Mouse (Mus musculus): Measurements from ENCODE around the gene Them5. TPM values are rescaled to one million over a fixed set of nuclear protein-coding genes. Genes with fewer than 3 reads are reported as not detected.

Them5 gene
- polyA plus RNA-seq (2014; fragmentation: Nextera tagmentation; extraction: Ambion mirVana) = not detected in 2 replicates

DNA sequence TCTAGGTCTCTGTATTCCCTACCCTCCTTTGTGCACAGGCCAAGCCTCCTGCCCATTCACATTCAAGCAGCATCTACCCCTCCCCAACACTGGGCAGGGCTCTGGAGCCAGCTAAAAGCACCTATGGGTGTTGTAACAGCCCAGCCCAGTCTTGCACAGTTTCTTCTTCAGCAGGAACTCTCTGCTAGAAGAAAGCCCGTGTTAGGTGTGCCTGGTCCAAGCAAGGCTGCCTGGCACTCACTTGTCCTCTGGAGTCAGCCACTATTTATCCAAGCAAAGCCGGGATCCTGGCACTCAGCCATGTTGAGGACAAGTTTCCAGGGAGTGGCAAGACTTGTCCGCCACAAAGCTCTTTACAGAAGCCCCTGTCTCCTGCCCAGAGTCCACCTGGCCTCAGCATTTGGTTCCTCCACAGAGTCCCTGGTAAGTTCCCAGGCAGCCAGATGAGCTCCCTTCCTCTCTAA is at the start of gene Them5:
TSS of gene Them5 (plus strand) at position 141 of the 464 bp plus-strand sequence.
- H3K27me3 ChIP-seq (ENCODE audit: control insufficient read depth, insufficient read depth, low read length) = no peaks in the 10 kb centered on the region
- ATAC-seq (ENCODE audit: insufficient number of reproducible peaks, low FRiP score, low TSS enrichment, low read depth) = no peak
- H3K4me3 ChIP-seq (ENCODE audit: low read depth, low read length) = no peak within 1 kb of the TSS
- H3K9ac ChIP-seq (ENCODE audit: low read length) = no peak within 1 kb of the TSS
- H3K9me3 ChIP-seq (ENCODE audit: control insufficient read depth, low read length) = no peaks in the 10 kb centered on the region
- H3K4me2 ChIP-seq (ENCODE audit: low read depth, severe bottlenecking) = no peak within 1 kb of the TSS
- no peak for DNase-seq (ENCODE audit: low spot score)
- H3K36me3 ChIP-seq (ENCODE audit: control insufficient read depth, insufficient read depth, low read length) = no peaks in the 10 kb centered on the region
- 62% methylated on average over 3 of the region's 3 CpGs for WGBS
- no peaks in the 10 kb centered on the region for H3K4me1 ChIP-seq (ENCODE audit: control insufficient read depth, insufficient read depth, low read length)
- H3K27ac ChIP-seq (replicated peaks; ENCODE audit: low read depth, low read length) = no peak within 1 kb of the TSS

DNA sequence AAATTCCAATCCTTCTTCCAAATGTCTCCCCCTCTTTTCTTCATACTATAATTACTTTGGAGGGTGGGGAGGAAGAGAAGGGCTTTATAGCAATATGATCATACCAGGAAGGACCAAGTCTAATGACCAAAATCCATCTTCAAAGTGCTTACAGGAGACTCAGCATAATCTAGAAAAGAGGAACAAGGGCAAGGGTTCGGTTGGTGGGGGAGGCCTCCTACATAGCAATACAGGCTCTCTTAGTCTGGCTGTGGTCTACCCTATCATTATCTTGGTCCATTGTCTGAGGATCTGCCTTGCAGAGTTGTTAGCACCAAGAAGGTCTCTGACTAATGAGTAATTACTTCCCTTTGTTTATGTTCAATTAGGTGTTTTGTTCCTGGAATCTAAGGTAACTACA is 36.4 kb upstream of the Them5 start:
- Histone ChIP-seq H3K4me3 (ENCODE audit: low read depth, low read length) (no peak overlapping the region), H3K27ac (replicated peaks; ENCODE audit: low read depth, low read length) (no peak overlapping the region), H3K27me3 (ENCODE audit: control insufficient read depth, insufficient read depth, low read length) (no peaks in the 10 kb centered on the region), H3K4me1 (ENCODE audit: control insufficient read depth, insufficient read depth, low read length) (no peaks in the 10 kb centered on the region), H3K36me3 (ENCODE audit: control insufficient read depth, insufficient read depth, low read length) (no peaks in the 10 kb centered on the region), H3K9me3 (ENCODE audit: control insufficient read depth, low read length) (no peaks in the 10 kb centered on the region), H3K4me2 (ENCODE audit: low read depth, severe bottlenecking) (no peak overlapping the region), H3K9ac (ENCODE audit: low read length) (no peak overlapping the region)
- DNase-seq (ENCODE audit: low spot score) = no peak
- 68% methylated on average over 1 of the region's 1 CpGs for WGBS
- ATAC-seq (ENCODE audit: insufficient number of reproducible peaks, low FRiP score, low TSS enrichment, low read depth) = no peak

DNA sequence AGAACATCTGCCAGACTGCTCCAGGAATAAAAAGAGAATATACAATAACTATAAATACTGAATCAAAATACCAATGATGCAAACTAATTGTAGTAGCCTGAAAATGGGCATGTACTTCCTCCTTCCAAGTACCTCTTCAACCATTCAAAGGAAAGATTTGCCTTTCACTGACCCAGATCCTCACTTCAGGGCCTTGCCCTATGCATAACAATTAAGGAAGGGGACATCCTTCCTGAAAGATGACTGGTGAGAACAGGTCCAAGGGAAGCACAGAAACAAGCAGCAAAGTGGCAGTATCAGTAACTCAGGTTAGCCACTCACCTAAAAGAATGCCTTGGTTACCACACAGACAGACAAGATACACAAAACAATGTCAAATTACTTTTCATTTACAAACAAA is 34.9 kb upstream of the Them5 start:
- Histone ChIP-seq H3K9me3 (ENCODE audit: control insufficient read depth, low read length) (no peaks in the 10 kb centered on the region), H3K9ac (ENCODE audit: low read length) (no peak overlapping the region), H3K4me3 (ENCODE audit: low read depth, low read length) (no peak overlapping the region), H3K27me3 (ENCODE audit: control insufficient read depth, insufficient read depth, low read length) (no peaks in the 10 kb centered on the region), H3K4me1 (ENCODE audit: control insufficient read depth, insufficient read depth, low read length) (no peaks in the 10 kb centered on the region), H3K36me3 (ENCODE audit: control insufficient read depth, insufficient read depth, low read length) (no peaks in the 10 kb centered on the region), H3K4me2 (ENCODE audit: low read depth, severe bottlenecking) (no peak overlapping the region), H3K27ac (replicated peaks; ENCODE audit: low read depth, low read length) (no peak overlapping the region)
- DNase-seq (ENCODE audit: low spot score) (no peak), ATAC-seq (ENCODE audit: insufficient number of reproducible peaks, low FRiP score, low TSS enrichment, low read depth) (no peak)

DNA sequence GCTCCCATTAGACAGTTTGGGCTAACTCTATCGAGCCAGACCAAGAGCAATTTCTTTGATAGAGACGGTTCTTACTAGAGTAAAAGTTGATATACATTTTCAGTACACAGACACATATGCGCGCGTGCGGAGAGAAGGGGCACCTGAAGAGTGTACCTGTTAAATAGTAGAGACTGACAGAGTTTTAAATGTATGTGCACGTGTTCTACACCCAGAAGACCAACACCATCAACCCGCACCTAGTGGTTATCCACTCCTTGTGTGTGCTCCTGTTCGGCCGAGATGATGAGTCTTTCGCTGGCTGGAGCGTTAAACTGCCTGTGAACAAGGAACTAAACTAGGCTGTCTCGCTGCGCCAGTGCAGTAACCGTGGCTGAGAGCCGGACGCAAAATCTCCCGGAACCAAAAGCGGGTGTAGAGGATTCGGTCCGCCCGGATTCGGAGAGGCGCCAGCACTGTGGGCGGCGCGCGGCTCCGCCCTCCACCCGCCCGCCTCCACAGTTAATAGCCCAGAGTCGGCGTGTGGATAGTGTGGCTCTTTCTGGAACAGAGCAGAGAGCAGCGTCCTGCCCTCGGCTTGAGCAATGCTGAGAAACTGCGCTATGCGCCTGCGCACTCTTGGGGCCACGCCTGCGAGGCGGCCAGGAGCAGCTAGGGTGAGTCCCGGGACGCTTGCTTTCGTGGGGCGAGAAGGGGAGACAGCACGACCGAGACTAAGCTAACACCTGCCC is 32.1 kb upstream of the Them5 start, which contains the start of gene Them4:
TSS of gene Them4 (plus strand) at position 457 of the 731 bp plus-strand sequence.
- Histone ChIP-seq H3K9ac (ENCODE audit: low read length) (peak within 1 kb of the TSS; percentile 41), H3K9me3 (ENCODE audit: control insufficient read depth, low read length) (no peaks in the 10 kb centered on the region), H3K36me3 (ENCODE audit: control insufficient read depth, insufficient read depth, low read length) (no peaks in the 10 kb centered on the region), H3K4me3 (ENCODE audit: low read depth, low read length) (peak within 1 kb of the TSS; percentile 46), H3K27ac (replicated peaks; ENCODE audit: low read depth, low read length) (no peak within 1 kb of the TSS; the same call in 1 of the 2 replicates), H3K4me1 (ENCODE audit: control insufficient read depth, insufficient read depth, low read length) (no peaks in the 10 kb centered on the region), H3K4me2 (ENCODE audit: low read depth, severe bottlenecking) (peak within 1 kb of the TSS; percentile 74), H3K27me3 (ENCODE audit: control insufficient read depth, insufficient read depth, low read length) (no peaks in the 10 kb centered on the region)
- DNase-seq (ENCODE audit: low spot score) = peak; percentile 93
- ATAC-seq (ENCODE audit: insufficient number of reproducible peaks, low FRiP score, low TSS enrichment, low read depth) = peak; percentile 99
- 3% methylated on average over 47 of the region's 47 CpGs for WGBS

DNA sequence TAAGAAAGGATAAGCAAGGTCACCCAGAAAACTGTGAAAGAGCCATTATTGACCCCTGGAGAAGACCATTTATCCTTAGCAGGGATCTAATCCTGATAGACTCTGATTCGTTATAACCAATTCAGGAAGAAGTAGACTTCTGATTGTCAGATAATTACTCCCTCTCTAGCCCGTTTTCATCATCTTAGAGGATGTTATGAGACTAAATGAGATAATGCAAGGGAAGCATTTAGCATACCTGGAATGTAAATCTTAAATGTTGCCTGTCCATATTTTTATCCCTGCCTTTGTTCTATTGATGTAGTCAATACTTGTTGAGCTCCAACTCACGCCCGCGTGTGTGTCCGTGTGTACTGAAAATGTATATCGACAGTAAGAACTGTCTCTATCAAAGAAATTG is 31.4 kb upstream of the Them5 start:
- H3K9ac ChIP-seq (ENCODE audit: low read length) = peak overlapping the region; percentile 41
- ATAC-seq (ENCODE audit: insufficient number of reproducible peaks, low FRiP score, low TSS enrichment, low read depth) = no peak
- no peak for DNase-seq (ENCODE audit: low spot score)

DNA sequence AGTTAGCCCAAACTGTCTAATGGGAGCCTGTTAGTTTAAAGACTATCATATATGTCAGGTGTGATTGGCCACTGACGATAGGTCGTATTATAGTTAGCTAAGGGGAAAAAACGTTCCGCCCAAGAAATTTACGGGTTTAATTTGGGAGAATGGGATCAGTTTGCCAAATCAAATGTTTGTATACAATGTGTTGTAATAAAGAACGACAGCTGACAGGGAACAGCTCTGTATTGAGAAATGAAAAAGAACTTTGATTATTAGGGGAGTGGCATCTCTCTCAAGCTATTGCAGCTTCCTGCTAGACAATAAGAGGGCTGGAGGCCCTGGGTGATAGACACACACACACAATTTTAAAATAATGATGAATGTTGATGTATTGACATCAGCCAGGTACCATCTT is 31.0 kb upstream of the Them5 start:
- H3K9me3 ChIP-seq (ENCODE audit: control insufficient read depth, low read length) = no peaks in the 10 kb centered on the region
- 77% methylated on average over 6 of the region's 6 CpGs for WGBS
- no peaks in the 10 kb centered on the region for H3K27me3 ChIP-seq (ENCODE audit: control insufficient read depth, insufficient read depth, low read length)
- H3K4me3 ChIP-seq (ENCODE audit: low read depth, low read length) = peak overlapping the region; percentile 46
- peak overlapping the region; percentile 74 for H3K4me2 ChIP-seq (ENCODE audit: low read depth, severe bottlenecking)
- no peak overlapping the region for H3K27ac ChIP-seq (replicated peaks; ENCODE audit: low read depth, low read length)
- DNase-seq (ENCODE audit: low spot score) = no peak
- no peaks in the 10 kb centered on the region for H3K36me3 ChIP-seq (ENCODE audit: control insufficient read depth, insufficient read depth, low read length)
- ATAC-seq (ENCODE audit: insufficient number of reproducible peaks, low FRiP score, low TSS enrichment, low read depth) = no peak
- H3K4me1 ChIP-seq (ENCODE audit: control insufficient read depth, insufficient read depth, low read length) = no peaks in the 10 kb centered on the region
- no peak overlapping the region for H3K9ac ChIP-seq (ENCODE audit: low read length)

More for the DNA sequence above, 31.4 kb upstream of the Them5 start:
- Histone ChIP-seq H3K9me3 (ENCODE audit: control insufficient read depth, low read length) (no peaks in the 10 kb centered on the region), H3K27ac (replicated peaks; ENCODE audit: low read depth, low read length) (no peak overlapping the region; the same call in 1 of the 2 replicates), H3K36me3 (ENCODE audit: control insufficient read depth, insufficient read depth, low read length) (no peaks in the 10 kb centered on the region), H3K27me3 (ENCODE audit: control insufficient read depth, insufficient read depth, low read length) (no peaks in the 10 kb centered on the region), H3K4me1 (ENCODE audit: control insufficient read depth, insufficient read depth, low read length) (no peaks in the 10 kb centered on the region), H3K4me2 (ENCODE audit: low read depth, severe bottlenecking) (peak overlapping the region; percentile 74), H3K4me3 (ENCODE audit: low read depth, low read length) (peak overlapping the region; percentile 46)
- 51% methylated on average over 7 of the region's 7 CpGs for WGBS

DNA sequence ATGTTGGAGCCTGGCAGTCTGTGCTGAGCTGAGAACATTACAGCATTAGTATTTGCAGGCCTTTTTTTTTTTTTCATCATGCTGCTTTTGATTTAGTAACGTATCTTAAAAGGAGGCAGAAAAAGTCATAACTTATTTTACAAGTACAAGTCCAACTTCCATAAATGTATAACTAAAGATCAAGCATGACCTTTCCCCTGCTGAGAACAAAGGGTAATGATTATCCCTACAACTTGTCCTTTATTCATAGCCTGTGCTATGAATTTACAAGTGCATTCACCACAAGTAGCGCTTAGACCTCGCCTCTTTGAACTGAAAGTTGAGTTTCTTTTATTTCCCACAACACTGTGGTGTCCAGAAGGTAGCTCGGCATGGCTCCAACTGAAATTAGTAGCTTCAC is 30.5 kb upstream of the Them5 start:
- Histone ChIP-seq H3K9ac (ENCODE audit: low read length) (no peak overlapping the region), H3K4me1 (ENCODE audit: control insufficient read depth, insufficient read depth, low read length) (no peaks in the 10 kb centered on the region), H3K27ac (replicated peaks; ENCODE audit: low read depth, low read length) (no peak overlapping the region), H3K4me2 (ENCODE audit: low read depth, severe bottlenecking) (no peak overlapping the region), H3K9me3 (ENCODE audit: control insufficient read depth, low read length) (no peaks in the 10 kb centered on the region), H3K36me3 (ENCODE audit: control insufficient read depth, insufficient read depth, low read length) (no peaks in the 10 kb centered on the region), H3K4me3 (ENCODE audit: low read depth, low read length) (no peak overlapping the region), H3K27me3 (ENCODE audit: control insufficient read depth, insufficient read depth, low read length) (no peaks in the 10 kb centered on the region)
- ATAC-seq (ENCODE audit: insufficient number of reproducible peaks, low FRiP score, low TSS enrichment, low read depth) (no peak), DNase-seq (ENCODE audit: low spot score) (no peak)
- 87% methylated on average over 4 of the region's 4 CpGs for WGBS

DNA sequence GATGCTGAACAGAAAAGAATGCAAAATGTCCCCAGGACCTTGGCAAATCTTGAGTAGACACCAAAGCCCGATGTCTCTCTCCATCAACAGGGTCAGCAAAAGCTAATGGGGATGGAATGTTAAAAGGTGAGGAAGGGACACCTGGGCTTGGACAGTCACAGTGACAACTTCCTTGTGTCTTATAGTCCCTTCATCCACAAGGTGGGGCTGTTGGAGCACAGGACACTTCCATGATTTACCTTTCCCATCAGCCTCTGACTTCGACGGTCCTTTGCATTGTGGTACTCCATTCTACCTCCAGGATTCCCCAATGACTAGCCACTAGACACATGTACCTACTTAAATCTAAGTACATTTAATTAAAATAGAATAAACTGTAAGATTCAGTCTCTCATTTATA is 13.2 kb upstream of the Them5 start:
- 54% methylated on average over 3 of the region's 3 CpGs for WGBS
- H3K36me3 ChIP-seq (ENCODE audit: control insufficient read depth, insufficient read depth, low read length) = no peaks in the 10 kb centered on the region
- no peak for DNase-seq (ENCODE audit: low spot score)

More for the DNA sequence above, 13.2 kb upstream of the Them5 start:
- Histone ChIP-seq H3K9ac (ENCODE audit: low read length) (no peak overlapping the region), H3K27me3 (ENCODE audit: control insufficient read depth, insufficient read depth, low read length) (no peaks in the 10 kb centered on the region), H3K4me2 (ENCODE audit: low read depth, severe bottlenecking) (no peak overlapping the region), H3K4me3 (ENCODE audit: low read depth, low read length) (no peak overlapping the region), H3K4me1 (ENCODE audit: control insufficient read depth, insufficient read depth, low read length) (no peaks in the 10 kb centered on the region), H3K9me3 (ENCODE audit: control insufficient read depth, low read length) (no peaks in the 10 kb centered on the region), H3K27ac (replicated peaks; ENCODE audit: low read depth, low read length) (no peak overlapping the region)
- no peak for ATAC-seq (ENCODE audit: insufficient number of reproducible peaks, low FRiP score, low TSS enrichment, low read depth)
